Mouse (Mus musculus) regulatory T cell (primary cell): Measurements from ENCODE around the gene Pomt2.

Source experiments
- in situ Hi-C: fragments of 300-600 bp; cut with MboI, MseI; formaldehyde crosslinking; loops from one replicate; pipeline ENCODE4 v1.15.1; 2025; ENCODE audit warnings: high pct_unique_total_duplicates

Gene Pomt2

GRCm38 (mm10) chr12:87147395-87148089 is at the start of gene Pomt2:
Gene Pomt2, minus strand, starts transcription at chr12:87147968.
- in situ Hi-C loops, result loop anchor here (5.0 kb wide), 1 partner anchor 120 kb away; the partner anchor contains the start of genes Ahsa1 and Vipas39

- in situ Hi-C loops, result no loop called here
Measured at GRCm38 (mm10) chr12:87196310-87196709, 48.5 kb upstream of the Pomt2 start.

GRCm38 (mm10) chr12:87195069-87195468 is 47.3 kb upstream of the Pomt2 start:
- in situ Hi-C loops, result no loop called here

GRCm38 (mm10) chr12:87193008-87193407 is 45.2 kb upstream of the Pomt2 start:
- in situ Hi-C loops, result no loop called here

GRCm38 (mm10) chr12:87177631-87178030 is 29.9 kb upstream of the Pomt2 start:
- in situ Hi-C loops, result no loop called here

- in situ Hi-C loops, result no loop called here
Measured at GRCm38 (mm10) chr12:87175194-87175946, 27.6 kb upstream of the Pomt2 start.

GRCm38 (mm10) chr12:87160815-87161214 is 13.0 kb upstream of the Pomt2 start:
- in situ Hi-C loops, result no loop called here

GRCm38 (mm10) chr12:87160310-87160709 is 12.5 kb upstream of the Pomt2 start:
- in situ Hi-C loops, result no loop called here

GRCm38 (mm10) chr12:87158099-87158498 is 10.3 kb upstream of the Pomt2 start:
- in situ Hi-C loops, result no loop called here

GRCm38 (mm10) chr12:87157361-87157760 is 9.6 kb upstream of the Pomt2 start:
- in situ Hi-C loops, result no loop called here

- in situ Hi-C loops, result loop anchor here (5.0 kb wide), 1 partner anchor 48 kb away; the partner anchor contains the start of gene Tmed8
Measured at GRCm38 (mm10) chr12:87154448-87154847, 6.7 kb upstream of the Pomt2 start.

- in situ Hi-C loops, result loop anchor here (5.0 kb wide), 1 partner anchor 118 kb away; the partner anchor contains the start of genes Ahsa1 and Vipas39
Measured at GRCm38 (mm10) chr12:87149471-87149870, 1.7 kb upstream of the Pomt2 start.

GRCm38 (mm10) chr12:87148136-87148535 is 368 bp upstream of the Pomt2 start:
- in situ Hi-C loops, result loop anchor here (5.0 kb wide), 1 partner anchor 119 kb away; the partner anchor contains the start of genes Ahsa1 and Vipas39

GRCm38 (mm10) chr12:87146966-87147365 is 802 bp downstream of the Pomt2 start, which contains the start of gene Gstz1:
Gene Gstz1, plus strand, starts transcription at chr12:87147165.
- in situ Hi-C loops, result loop anchor here (5.0 kb wide), 1 partner anchor 120 kb away; the partner anchor contains the start of genes Ahsa1 and Vipas39

- in situ Hi-C loops, result no loop called here
Measured at GRCm38 (mm10) chr12:87142156-87142555, 5.6 kb downstream of the Pomt2 start.

GRCm38 (mm10) chr12:87138768-87139167 is 9.0 kb downstream of the Pomt2 start:
- in situ Hi-C loops, result no loop called here

GRCm38 (mm10) chr12:87138342-87138701 is 9.4 kb downstream of the Pomt2 start:
- in situ Hi-C loops, result no loop called here

GRCm38 (mm10) chr12:87137439-87138341 is 10.1 kb downstream of the Pomt2 start:
- in situ Hi-C loops, result no loop called here

- in situ Hi-C loops, result no loop called here
Measured at GRCm38 (mm10) chr12:87132784-87133183, 15.0 kb downstream of the Pomt2 start.

GRCm38 (mm10) chr12:87132210-87132609 is 15.6 kb downstream of the Pomt2 start:
- in situ Hi-C loops, result no loop called here

GRCm38 (mm10) chr12:87131619-87132018 is 16.1 kb downstream of the Pomt2 start:
- in situ Hi-C loops, result no loop called here
